In genomic region chr13:103773407-103774118, GRCm38 (mm10) we compare ENCODE assay signal across 8 mouse cellular contexts. TPM values are rescaled to one million over a fixed set of nuclear protein-coding genes. Genes with fewer than 3 reads are reported as not detected.
DNase-seq lines count a peak whose midpoint lies in the region; ATAC-seq and TF ChIP-seq lines count a peak whose summit lies in the region.

No protein-coding gene starts in this region.

- DNase-seq in layer of hippocampus, adult 2 months (ENCODE audit: low spot score in 2 of 2) = no peak
- DNase-seq in layer of hippocampus, adult 18-20 months (ENCODE audit: low spot score in 2 of 2) = no peak
- DNase-seq in ZHBTc4 (ENCODE audit: low read depth, low spot score) = peak; percentile 82
- DNase-seq in urinary bladder, postnatal 36 days (ENCODE audit: low spot score in 2 of 2) = no peak
- no peak for DNase-seq in adrenal gland, adult 8-10 months
- no peak for DNase-seq in right cerebral cortex, adult 18-20 months

- no peak for TF ChIP-seq CTCF in layer of hippocampus, adult 2 months (conservative IDR thresholded peaks at IDR 0.05)

- peak overlapping the region; percentile 99 for H3K27ac ChIP-seq in layer of hippocampus, adult 2 months

- peak; percentile 60 for ATAC-seq in granulocyte monocyte progenitor cell, adult 5-6 weeks (replicated peaks; ENCODE audit: poor library complexity, severe bottlenecking)
- ATAC-seq in megakaryocyte, adult 5-6 weeks (ENCODE audit: poor library complexity, severe bottlenecking) = peak; percentile 58

- peak overlapping the region; percentile 92 for H3K4me3 ChIP-seq in layer of hippocampus, adult 2 months

RNA-seq across cellular contexts. Expression of gene Srek1, which starts 0.8 kb away (rescaled TPM):
- total RNA-seq in layer of hippocampus, adult 2 months (2021) = 100 to 1,000 TPM in 1 of 2 experiments, 10 to 100 TPM in 1; 98.4 to 101 TPM
- total RNA-seq in layer of hippocampus, adult 18-20 months (2021) = 10 to 100 TPM; 71.3 to 82.5 TPM
- 74.5 and 101 TPM in 2 replicates for total RNA-seq in granulocyte monocyte progenitor cell, adult 5-6 weeks (2014; fragmentation: Nextera tagmentation)
- total RNA-seq in granulocyte monocyte progenitor cell, adult 5-6 weeks (2017) = 83.3 and 85.8 TPM in 2 replicates
- 19.0 and 25.3 TPM in 2 replicates for total RNA-seq in megakaryocyte, adult 5-6 weeks (2015)
- total RNA-seq in megakaryocyte, adult 5-6 weeks (2017) = 49.4 and 51.2 TPM in 2 replicates
- 100 to 1,000 TPM in 1 of 4 experiments, 10 to 100 TPM in 3; 49.2 to 112 (median 77.1) TPM for total RNA-seq in adrenal gland, adult 8-10 months (2022)
